Mouse (Mus musculus): ENCODE data around the gene B130006D01Rik.

- no peak for TF ChIP-seq TBP (conservative IDR thresholded peaks at IDR 0.05; ENCODE audit: low read depth, low read length)
- TF ChIP-seq POLR2AphosphoS2 (IDR thresholded peaks at IDR 0.05; ENCODE audit: low read depth, low read length) = no peak
Observed at GRCm38 (mm10) chr11:95746821-95747220, 23.4 kb downstream of the B130006D01Rik start.

All from CH12.LX (cell line).